Comparison of ENCODE assay signal across 20 mouse cellular contexts in genomic region chr11:21870863-21871262, GRCm38 (mm10).
"Had no signal": no experiment of that assay in that cellular context is flagged by ENCODE, and none has a peak within 500 bp of the region (broad histone marks: within the 10 kb centered on the region; RNA-seq: fewer than 3 reads in every experiment).

No protein-coding gene starts in this region.

- H3K4me2 ChIP-seq: limb, embryonic 12.5 days; limb, embryonic 15.5 days; liver, embryonic 11.5 days; lung, embryonic 15.5 days; midbrain, embryonic 13.5 days; neural tube, embryonic 13.5 days had no signal

- H3K27ac ChIP-seq: limb, embryonic 12.5 days; limb, embryonic 15.5 days; liver, embryonic 14.5 days; lung, embryonic 15.5 days; midbrain, embryonic 10.5 days; midbrain, embryonic 13.5 days; neural tube, embryonic 13.5 days had no signal

- H3K4me3 ChIP-seq: limb, embryonic 12.5 days; limb, embryonic 15.5 days; lung, embryonic 15.5 days; megakaryocyte, embryonic 14.5 days; midbrain, embryonic 10.5 days; midbrain, embryonic 13.5 days; myocyte; neural tube, embryonic 13.5 days had no signal

- H3K36me3 ChIP-seq: limb, embryonic 12.5 days; limb, embryonic 15.5 days; lung, embryonic 15.5 days; midbrain, embryonic 10.5 days; midbrain, embryonic 13.5 days; neural tube, embryonic 13.5 days had no signal

- H3K27me3 ChIP-seq: limb, embryonic 12.5 days; limb, embryonic 15.5 days; lung, embryonic 15.5 days; megakaryocyte, embryonic 14.5 days; midbrain, embryonic 13.5 days; neural tube, embryonic 13.5 days had no signal

- H3K9ac ChIP-seq: limb, embryonic 12.5 days; limb, embryonic 15.5 days; liver, embryonic 14.5 days; lung, embryonic 15.5 days; midbrain, embryonic 13.5 days; neural tube, embryonic 13.5 days had no signal

- H3K9me3 ChIP-seq: limb, embryonic 12.5 days; limb, embryonic 15.5 days; lung, embryonic 15.5 days; midbrain, embryonic 10.5 days had no signal

- H3K4me1 ChIP-seq: limb, embryonic 12.5 days; limb, embryonic 15.5 days; lung, embryonic 15.5 days; megakaryocyte, embryonic 14.5 days; midbrain, embryonic 13.5 days; neural tube, embryonic 13.5 days had no signal

- ATAC-seq: midbrain, embryonic 13.5 days; midbrain, embryonic 16.5 days had no signal

- DNase-seq: kidney, postnatal 14 days; kidney, postnatal 4 days; left cerebral cortex, postnatal 4 days; lung, adult 18-20 months; lung, postnatal 10 days; lung, postnatal 36 days; thymus, adult 2 months; thymus, postnatal 14 days; thymus, postnatal 4 days had no signal
